Mouse (Mus musculus): Measurements from ENCODE around the gene Mecom. TPM values are rescaled to one million over a fixed set of nuclear protein-coding genes. Genes with fewer than 3 reads are reported as not detected.

Mecom gene
- polyA plus RNA-seq, 1 experiment: not detected

GRCm38 (mm10) chr3:30105859-30106258, 441.9 kb downstream of the Mecom start:
- TF ChIP-seq CTCF (IDR thresholded peaks at IDR 0.05; ENCODE audit: low read depth, low read length): no peak
- no peak for TF ChIP-seq POLR2A (IDR thresholded peaks at IDR 0.05; ENCODE audit: borderline replicate concordance, low read depth, low read length)
- Histone ChIP-seq H3K27ac (ENCODE audit: insufficient read depth, low read depth, low read length) (no peak overlapping the region), H3K4me3 (ENCODE audit: insufficient read depth, low read length) (no peak overlapping the region), H3K4me1 (ENCODE audit: control insufficient read depth, insufficient read depth, low read length) (no peaks in the 10 kb centered on the region)

- no peak overlapping the region for H3K27ac ChIP-seq (ENCODE audit: insufficient read depth, low read depth, low read length)
- H3K4me1 ChIP-seq (ENCODE audit: control insufficient read depth, insufficient read depth, low read length): no peaks in the 10 kb centered on the region
- TF ChIP-seq POLR2A (IDR thresholded peaks at IDR 0.05; ENCODE audit: borderline replicate concordance, low read depth, low read length) (no peak), CTCF (IDR thresholded peaks at IDR 0.05; ENCODE audit: low read depth, low read length) (no peak)
- no peak overlapping the region for H3K4me3 ChIP-seq (ENCODE audit: insufficient read depth, low read length)
Measured at GRCm38 (mm10) chr3:30105194-30105823, 442.5 kb downstream of the Mecom start.

- Histone ChIP-seq H3K27ac (ENCODE audit: insufficient read depth, low read depth, low read length) (no peak overlapping the region), H3K4me1 (ENCODE audit: control insufficient read depth, insufficient read depth, low read length) (no peaks in the 10 kb centered on the region), H3K4me3 (ENCODE audit: insufficient read depth, low read length) (no peak overlapping the region)
- no peak for TF ChIP-seq POLR2A (IDR thresholded peaks at IDR 0.05; ENCODE audit: borderline replicate concordance, low read depth, low read length)
- no peak for TF ChIP-seq CTCF (IDR thresholded peaks at IDR 0.05; ENCODE audit: low read depth, low read length)
Measured at GRCm38 (mm10) chr3:30104515-30105098, 443.2 kb downstream of the Mecom start.

- TF ChIP-seq POLR2A (IDR thresholded peaks at IDR 0.05; ENCODE audit: borderline replicate concordance, low read depth, low read length) (no peak), CTCF (IDR thresholded peaks at IDR 0.05; ENCODE audit: low read depth, low read length) (no peak)
- H3K4me3 ChIP-seq (ENCODE audit: insufficient read depth, low read length): no peak overlapping the region
- no peaks in the 10 kb centered on the region for H3K4me1 ChIP-seq (ENCODE audit: control insufficient read depth, insufficient read depth, low read length)
- H3K27ac ChIP-seq (ENCODE audit: insufficient read depth, low read depth, low read length): no peak overlapping the region
Measured at GRCm38 (mm10) chr3:30101146-30101545, 446.7 kb downstream of the Mecom start.

- Histone ChIP-seq H3K4me3 (ENCODE audit: insufficient read depth, low read length) (no peak overlapping the region), H3K27ac (ENCODE audit: insufficient read depth, low read depth, low read length) (no peak overlapping the region), H3K4me1 (ENCODE audit: control insufficient read depth, insufficient read depth, low read length) (no peaks in the 10 kb centered on the region)
- TF ChIP-seq CTCF (IDR thresholded peaks at IDR 0.05; ENCODE audit: low read depth, low read length) (no peak), POLR2A (IDR thresholded peaks at IDR 0.05; ENCODE audit: borderline replicate concordance, low read depth, low read length) (no peak)
Measured at GRCm38 (mm10) chr3:30097713-30098112, 450.1 kb downstream of the Mecom start.

- no peaks in the 10 kb centered on the region for H3K4me1 ChIP-seq (ENCODE audit: control insufficient read depth, insufficient read depth, low read length)
- TF ChIP-seq POLR2A (IDR thresholded peaks at IDR 0.05; ENCODE audit: borderline replicate concordance, low read depth, low read length) (no peak), CTCF (IDR thresholded peaks at IDR 0.05; ENCODE audit: low read depth, low read length) (no peak)
- H3K4me3 ChIP-seq (ENCODE audit: insufficient read depth, low read length): no peak overlapping the region
- no peak overlapping the region for H3K27ac ChIP-seq (ENCODE audit: insufficient read depth, low read depth, low read length)
Measured at GRCm38 (mm10) chr3:30097129-30097528, 450.7 kb downstream of the Mecom start.

- no peak overlapping the region for H3K4me3 ChIP-seq (ENCODE audit: insufficient read depth, low read length)
- TF ChIP-seq CTCF (IDR thresholded peaks at IDR 0.05; ENCODE audit: low read depth, low read length) (no peak), POLR2A (IDR thresholded peaks at IDR 0.05; ENCODE audit: borderline replicate concordance, low read depth, low read length) (no peak)
- H3K27ac ChIP-seq (ENCODE audit: insufficient read depth, low read depth, low read length): no peak overlapping the region
Measured at GRCm38 (mm10) chr3:30093005-30093404, 454.8 kb downstream of the Mecom start.

GRCm38 (mm10) chr3:30092481-30092880, 455.3 kb downstream of the Mecom start:
- TF ChIP-seq CTCF (IDR thresholded peaks at IDR 0.05; ENCODE audit: low read depth, low read length) (no peak), POLR2A (IDR thresholded peaks at IDR 0.05; ENCODE audit: borderline replicate concordance, low read depth, low read length) (no peak)
- Histone ChIP-seq H3K4me1 (ENCODE audit: control insufficient read depth, insufficient read depth, low read length) (no peaks in the 10 kb centered on the region), H3K27ac (ENCODE audit: insufficient read depth, low read depth, low read length) (no peak overlapping the region), H3K4me3 (ENCODE audit: insufficient read depth, low read length) (no peak overlapping the region)

More at GRCm38 (mm10) chr3:30093005-30093404, 454.8 kb downstream of the Mecom start:
- no peaks in the 10 kb centered on the region for H3K4me1 ChIP-seq (ENCODE audit: control insufficient read depth, insufficient read depth, low read length)

GRCm38 (mm10) chr3:30091860-30092259, 455.9 kb downstream of the Mecom start:
- TF ChIP-seq POLR2A (IDR thresholded peaks at IDR 0.05; ENCODE audit: borderline replicate concordance, low read depth, low read length) (no peak), CTCF (IDR thresholded peaks at IDR 0.05; ENCODE audit: low read depth, low read length) (no peak)
- H3K27ac ChIP-seq (ENCODE audit: insufficient read depth, low read depth, low read length): no peak overlapping the region
- no peaks in the 10 kb centered on the region for H3K4me1 ChIP-seq (ENCODE audit: control insufficient read depth, insufficient read depth, low read length)
- H3K4me3 ChIP-seq (ENCODE audit: insufficient read depth, low read length): no peak overlapping the region

- Histone ChIP-seq H3K27ac (ENCODE audit: insufficient read depth, low read depth, low read length) (no peak overlapping the region), H3K4me1 (ENCODE audit: control insufficient read depth, insufficient read depth, low read length) (no peaks in the 10 kb centered on the region), H3K4me3 (ENCODE audit: insufficient read depth, low read length) (no peak overlapping the region)
Measured at GRCm38 (mm10) chr3:30091401-30091800, 456.4 kb downstream of the Mecom start.

More at GRCm38 (mm10) chr3:30091401-30091800, 456.4 kb downstream of the Mecom start:
- TF ChIP-seq CTCF (IDR thresholded peaks at IDR 0.05; ENCODE audit: low read depth, low read length) (no peak), POLR2A (IDR thresholded peaks at IDR 0.05; ENCODE audit: borderline replicate concordance, low read depth, low read length) (no peak)
